Mouse (Mus musculus): ENCODE measurements around the gene Slc5a5. TPM values are rescaled to one million over a fixed set of nuclear protein-coding genes. Genes with fewer than 3 reads are reported as not detected.

Slc5a5 gene
- total RNA-seq, 1 experiment from 2014 or later: not detected

DNA sequence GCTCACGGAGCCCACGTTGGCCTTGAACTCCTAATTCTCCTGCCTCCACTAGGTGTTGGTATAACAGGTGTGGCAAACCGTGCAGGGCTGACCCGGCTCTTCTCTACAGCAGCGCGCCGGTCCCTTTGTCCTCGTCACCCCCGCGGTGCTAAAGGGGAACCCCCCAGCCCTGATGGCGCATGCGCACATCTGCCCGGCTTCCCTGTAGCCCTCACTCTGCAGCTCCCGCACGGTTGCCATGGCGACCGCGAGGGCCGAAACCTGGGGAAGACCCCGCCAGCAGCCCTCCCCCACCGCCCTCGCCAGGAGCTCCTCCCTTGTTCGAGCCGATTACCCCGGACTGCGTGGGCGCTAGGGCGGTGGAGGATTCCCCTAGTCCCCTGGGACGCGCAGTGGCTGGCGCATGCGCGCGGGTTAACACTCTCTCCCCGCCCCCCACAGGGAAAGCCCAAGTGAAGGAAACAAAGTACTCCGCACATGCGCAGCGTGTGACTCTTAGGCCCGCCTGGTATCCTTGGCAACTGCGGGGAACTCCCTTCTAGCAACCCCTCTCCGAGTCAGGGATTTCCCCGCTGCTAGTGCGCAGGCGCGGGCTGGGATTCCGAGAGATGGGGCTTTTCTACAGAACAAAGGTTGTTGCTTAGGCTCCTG is 27.1 kb downstream of the Slc5a5 start:
- ATAC-seq (replicated peaks; ENCODE audit: insufficient number of reproducible peaks, low FRiP score, low TSS enrichment, poor library complexity, severe bottlenecking): peak; percentile 78

GRCm38 (mm10) chr8:70864712-70865221 is 27.8 kb downstream of the Slc5a5 start:
- ATAC-seq (replicated peaks; ENCODE audit: insufficient number of reproducible peaks, low FRiP score, low TSS enrichment, poor library complexity, severe bottlenecking): no peak

DNA sequence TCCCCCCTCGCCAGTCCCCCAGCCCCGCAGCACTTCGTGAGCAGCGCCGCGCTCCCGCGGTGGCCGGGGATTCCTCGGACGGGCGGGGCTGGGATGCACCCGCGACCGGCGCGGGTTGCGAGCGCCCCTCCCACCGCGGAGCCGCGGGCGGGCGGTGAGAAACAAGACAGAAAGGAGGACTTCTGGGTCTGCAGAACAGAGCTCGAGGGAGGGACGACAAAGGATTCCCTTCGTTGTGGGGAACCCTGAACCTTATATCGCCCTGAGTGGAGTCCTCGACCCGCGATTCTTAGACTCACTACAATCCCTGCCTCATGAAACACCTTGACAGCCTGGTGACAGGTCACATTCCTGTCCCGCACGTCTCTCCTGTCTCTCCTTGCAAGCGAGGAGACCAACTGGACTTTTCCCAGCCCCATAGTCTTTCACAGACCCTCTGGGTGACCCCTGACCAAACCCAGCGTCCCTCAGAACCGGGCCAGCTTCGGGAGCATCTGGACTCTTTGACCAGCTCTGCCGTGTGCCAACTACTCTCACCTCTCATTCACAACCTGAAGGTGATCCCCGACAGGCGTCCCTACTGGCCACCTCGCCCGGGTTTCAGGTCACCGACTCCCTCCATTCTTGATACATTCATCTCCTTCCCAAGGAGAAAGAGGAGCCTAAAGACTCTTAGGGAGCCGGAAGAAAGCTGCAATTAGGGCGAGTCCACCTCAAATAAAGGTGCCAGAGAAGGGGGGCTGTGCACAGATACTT is 28.4 kb downstream of the Slc5a5 start:
- no peak for ATAC-seq (replicated peaks; ENCODE audit: insufficient number of reproducible peaks, low FRiP score, low TSS enrichment, poor library complexity, severe bottlenecking)

DNA sequence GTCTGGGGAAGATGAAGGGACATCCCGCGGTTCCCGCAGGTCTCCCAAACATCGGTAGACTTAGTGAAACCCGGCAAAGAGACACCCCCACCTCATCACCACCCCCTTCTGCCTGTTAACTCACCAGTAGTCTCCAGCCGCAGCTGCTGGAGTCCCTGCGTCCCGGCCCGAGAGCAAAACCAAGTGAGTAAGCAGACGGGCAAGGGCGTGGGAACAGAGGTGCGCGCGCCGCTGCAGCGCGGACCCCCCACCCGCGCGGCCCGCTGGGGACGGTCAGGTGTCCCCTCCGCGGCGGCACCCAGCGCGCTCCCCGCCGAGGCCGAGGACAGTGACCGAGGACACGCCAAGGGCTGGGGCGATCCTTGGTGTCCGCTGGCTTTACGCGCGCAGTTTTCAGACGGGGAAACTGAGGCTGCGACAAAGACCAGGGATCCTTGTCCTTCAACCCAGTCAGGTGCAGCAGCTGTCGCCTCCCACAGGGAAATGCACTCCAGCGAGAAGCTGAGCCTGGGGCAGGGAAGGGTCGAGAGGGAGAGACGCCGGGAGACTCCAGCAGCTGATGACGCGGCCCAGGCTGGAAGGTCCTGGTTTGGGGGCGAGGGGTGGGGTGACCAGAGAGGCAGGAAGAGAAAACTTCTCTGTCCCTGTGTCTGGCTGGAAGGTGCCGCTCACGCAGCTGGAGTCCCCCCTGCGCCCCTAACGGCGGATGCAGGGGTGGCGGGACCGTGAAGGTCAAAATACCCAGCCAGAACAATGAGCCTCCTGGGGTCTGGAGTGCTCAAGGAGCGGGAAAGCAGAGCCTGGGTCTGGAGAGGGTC is 29.5 kb downstream of the Slc5a5 start, which contains the start of gene Kcnn1:
Gene Kcnn1 (minus strand): TSS at position 435 of the 818 bp plus-strand sequence.
- ATAC-seq (replicated peaks; ENCODE audit: insufficient number of reproducible peaks, low FRiP score, low TSS enrichment, poor library complexity, severe bottlenecking): no peak

DNA sequence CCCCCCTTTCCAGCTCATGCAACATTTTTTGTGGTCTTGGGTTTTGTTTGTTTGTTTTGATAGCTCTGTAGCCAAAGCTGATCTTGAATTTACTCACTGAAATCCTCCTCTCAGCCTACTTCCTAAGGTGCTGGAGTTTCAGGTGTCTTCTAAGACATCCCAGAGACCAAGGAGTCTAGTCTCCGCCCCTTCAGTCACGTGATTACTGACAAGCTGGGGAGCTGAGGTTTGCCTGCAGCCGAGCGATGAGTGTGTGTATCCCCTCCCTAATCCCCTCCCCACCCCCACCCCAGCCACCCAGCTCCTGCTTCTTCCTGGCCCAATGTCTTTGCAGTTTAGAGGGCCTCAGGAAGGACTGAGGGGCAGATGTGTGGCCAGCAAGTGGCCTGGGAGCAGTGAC is 35.0 kb downstream of the Slc5a5 start:
- no peak for ATAC-seq (replicated peaks; ENCODE audit: insufficient number of reproducible peaks, low FRiP score, low TSS enrichment, poor library complexity, severe bottlenecking)

- ATAC-seq (replicated peaks; ENCODE audit: insufficient number of reproducible peaks, low FRiP score, low TSS enrichment, poor library complexity, severe bottlenecking): no peak
Measured at GRCm38 (mm10) chr8:70856541-70857197, 35.9 kb downstream of the Slc5a5 start.

DNA sequence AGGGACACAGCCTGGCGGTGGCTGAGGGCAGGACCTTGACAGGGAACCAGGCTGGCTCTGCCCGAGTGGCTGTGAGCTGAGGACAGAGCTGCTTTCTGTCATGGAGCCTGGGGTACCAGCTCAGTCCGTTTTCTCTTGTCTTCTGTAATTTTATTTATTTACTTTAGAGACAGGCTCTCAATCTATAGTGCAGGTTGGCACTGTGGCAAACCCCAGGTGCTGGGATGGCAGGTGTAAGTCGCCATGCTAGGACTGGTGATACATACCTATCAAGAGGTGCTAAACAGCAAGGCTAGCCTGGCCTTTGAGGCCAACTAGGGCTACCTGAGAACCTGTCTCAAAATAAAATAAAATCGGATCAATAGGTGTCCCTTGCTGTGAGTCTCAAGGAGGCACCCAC is 36.5 kb downstream of the Slc5a5 start:
- no peak for ATAC-seq (replicated peaks; ENCODE audit: insufficient number of reproducible peaks, low FRiP score, low TSS enrichment, poor library complexity, severe bottlenecking)

GRCm38 (mm10) chr8:70853863-70854262 is 38.7 kb downstream of the Slc5a5 start:
- peak; percentile 84 for ATAC-seq (replicated peaks; ENCODE audit: insufficient number of reproducible peaks, low FRiP score, low TSS enrichment, poor library complexity, severe bottlenecking)

DNA sequence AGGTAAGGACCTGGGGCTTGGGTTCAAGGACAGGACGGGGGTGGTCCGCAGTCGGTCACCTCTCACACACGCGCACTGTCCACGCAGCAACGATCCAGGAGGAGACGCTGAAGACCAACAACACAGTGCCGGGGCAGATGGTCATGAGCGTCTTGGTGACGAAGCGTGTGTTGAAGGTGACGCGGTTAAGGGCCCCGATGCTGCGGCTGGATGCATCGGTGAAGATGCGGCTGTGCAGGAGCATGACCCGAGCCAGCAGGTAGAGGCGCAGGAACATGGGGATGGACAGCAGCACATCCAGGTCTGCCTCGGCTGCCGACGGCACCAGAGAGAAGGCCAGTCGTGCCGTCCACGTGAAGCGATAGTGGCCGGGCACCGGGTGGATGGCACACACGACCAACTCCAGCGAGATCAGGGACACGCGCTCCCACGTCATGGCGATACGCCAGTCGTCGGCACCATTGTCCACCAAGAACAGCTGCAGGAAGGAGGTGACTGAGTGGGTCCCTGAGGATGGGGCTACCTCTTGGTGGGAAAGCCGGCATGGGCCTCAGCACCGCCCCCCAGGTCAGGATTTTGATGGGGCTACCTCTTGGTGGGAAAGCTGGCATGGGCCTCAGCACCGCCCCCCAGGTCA is 39.8 kb downstream of the Slc5a5 start:
- ATAC-seq (replicated peaks; ENCODE audit: insufficient number of reproducible peaks, low FRiP score, low TSS enrichment, poor library complexity, severe bottlenecking): no peak

GRCm38 (mm10) chr8:70851837-70852236 is 40.7 kb downstream of the Slc5a5 start:
- ATAC-seq (replicated peaks; ENCODE audit: insufficient number of reproducible peaks, low FRiP score, low TSS enrichment, poor library complexity, severe bottlenecking): no peak

DNA sequence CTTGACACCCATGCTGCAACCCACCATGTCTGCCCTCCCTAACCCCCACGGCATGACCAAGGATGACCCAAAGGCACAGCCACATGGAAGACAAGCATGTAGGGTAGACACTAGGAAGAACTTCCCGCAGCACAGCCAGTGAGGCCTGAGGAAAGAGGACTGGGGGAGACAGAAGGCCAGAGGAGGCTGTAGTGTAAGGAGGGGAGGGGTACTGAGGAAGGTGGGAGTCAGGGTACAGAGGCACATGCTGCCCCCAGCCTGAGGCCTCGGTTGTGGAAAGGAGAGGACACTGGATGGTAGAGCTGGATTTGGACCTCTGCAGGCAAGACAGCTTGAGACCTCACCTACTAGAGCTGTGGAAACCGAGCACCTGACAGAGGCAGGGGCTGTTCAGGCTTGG is 41.6 kb downstream of the Slc5a5 start:
- no peak for ATAC-seq (replicated peaks; ENCODE audit: insufficient number of reproducible peaks, low FRiP score, low TSS enrichment, poor library complexity, severe bottlenecking)

GRCm38 (mm10) chr8:70850132-70850845 is 42.3 kb downstream of the Slc5a5 start:
- no peak for ATAC-seq (replicated peaks; ENCODE audit: insufficient number of reproducible peaks, low FRiP score, low TSS enrichment, poor library complexity, severe bottlenecking)

DNA sequence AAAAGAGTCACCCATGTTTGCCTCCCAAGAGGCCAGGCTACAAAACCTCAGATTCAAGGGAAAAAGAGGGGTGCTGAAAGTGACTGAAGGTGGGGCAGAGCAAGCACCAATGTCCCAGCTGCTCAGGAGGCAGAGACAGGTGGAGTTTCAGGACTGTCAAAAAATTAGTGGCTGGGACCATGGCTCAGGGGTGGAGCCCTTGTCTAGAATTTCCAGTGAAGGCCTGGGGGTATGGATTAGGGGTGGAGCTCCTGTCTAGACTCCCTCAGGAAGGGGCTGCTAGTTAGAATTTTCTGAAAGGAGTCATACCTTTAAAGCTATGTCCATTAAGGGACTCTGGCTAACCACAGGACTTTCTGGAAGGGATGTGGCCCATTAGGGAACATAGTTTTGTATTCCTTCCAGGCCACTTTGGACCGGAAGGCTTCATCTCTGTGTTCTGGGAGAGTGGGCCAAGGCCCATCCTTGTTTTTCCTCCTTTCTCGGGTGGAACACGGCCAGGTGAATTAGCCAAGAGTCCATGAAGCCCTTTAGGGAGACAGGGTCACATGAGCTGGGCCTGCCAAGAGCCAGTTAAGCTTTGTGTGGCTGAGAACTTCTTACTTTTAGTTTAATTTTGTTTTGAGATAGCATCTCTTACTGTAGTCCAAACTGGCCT is 43.1 kb downstream of the Slc5a5 start:
- ATAC-seq (replicated peaks; ENCODE audit: insufficient number of reproducible peaks, low FRiP score, low TSS enrichment, poor library complexity, severe bottlenecking): no peak

- ATAC-seq (replicated peaks; ENCODE audit: insufficient number of reproducible peaks, low FRiP score, low TSS enrichment, poor library complexity, severe bottlenecking): no peak
Measured at GRCm38 (mm10) chr8:70846371-70847154, 46.0 kb downstream of the Slc5a5 start.

- ATAC-seq (replicated peaks; ENCODE audit: insufficient number of reproducible peaks, low FRiP score, low TSS enrichment, poor library complexity, severe bottlenecking): no peak
Measured at GRCm38 (mm10) chr8:70845108-70845507, 47.4 kb downstream of the Slc5a5 start.

GRCm38 (mm10) chr8:70844523-70844922 is 48.0 kb downstream of the Slc5a5 start:
- peak; percentile 39; the same call in 1 of the 2 replicates for ATAC-seq (replicated peaks; ENCODE audit: insufficient number of reproducible peaks, low FRiP score, low TSS enrichment, poor library complexity, severe bottlenecking)

DNA sequence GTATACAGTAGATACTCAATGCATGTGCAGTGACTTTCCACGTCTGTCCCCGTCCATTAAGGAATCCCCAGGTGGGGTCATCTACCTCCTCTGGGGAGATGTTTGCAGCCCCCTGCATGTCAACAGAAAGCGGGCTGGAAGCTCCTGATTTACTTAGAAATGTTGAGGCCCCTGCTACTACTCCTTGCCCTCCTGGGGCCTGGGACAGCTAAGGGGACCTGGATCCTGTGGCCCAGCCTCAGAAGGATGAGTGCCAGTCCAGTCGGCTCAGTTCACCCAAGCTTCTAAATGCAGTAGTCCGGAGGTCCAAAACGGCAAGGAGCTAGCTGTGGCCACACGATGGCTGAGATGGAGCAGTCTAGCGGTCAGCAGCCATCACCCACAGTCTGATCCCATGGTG is 48.6 kb downstream of the Slc5a5 start:
- no peak for ATAC-seq (replicated peaks; ENCODE audit: insufficient number of reproducible peaks, low FRiP score, low TSS enrichment, poor library complexity, severe bottlenecking)
